9 mouse cellular contexts compared by ENCODE assay signal in genomic region chr16:29761779-29762277, GRCm38 (mm10).
DNase-seq lines count a peak whose midpoint lies in the region; ATAC-seq and TF ChIP-seq lines count a peak whose summit lies in the region.
"Had no signal": no experiment of that assay in that cellular context is flagged by ENCODE, and none has a peak within 500 bp of the region (broad histone marks: within the 10 kb centered on the region; RNA-seq: fewer than 3 reads in every experiment).

No protein-coding gene starts in this region.

- H3K4me1 ChIP-seq in forebrain, embryonic 10.5 days: peaks cover 20% of the 10 kb centered on the region
- H3K4me1 ChIP-seq in forebrain, embryonic 11.5 days (replicated peaks; ENCODE audit: control insufficient read depth, insufficient read depth, low read length): no peaks in the 10 kb centered on the region
- 0 out of 2 replicates have a peak, but pooled peaks cover 6% of the 10 kb centered on the region for H3K4me1 ChIP-seq in intestine, postnatal 0 days (replicated peaks; ENCODE audit: control insufficient read depth, insufficient read depth, low read length)
- no peaks in the 10 kb centered on the region for H3K4me1 ChIP-seq in cerebellum, adult 2 months (ENCODE audit: control insufficient read depth, insufficient read depth, low read length)

- no peak overlapping the region for H3ac ChIP-seq in myocyte (ENCODE audit: control insufficient read depth, insufficient read length)

- H3K27me3 ChIP-seq in forebrain, embryonic 10.5 days (ENCODE audit: poor library complexity, severe bottlenecking): peaks cover 50% of the 10 kb centered on the region
- H3K27me3 ChIP-seq in forebrain, embryonic 11.5 days (ENCODE audit: control insufficient read depth, insufficient read depth, low read length): no peaks in the 10 kb centered on the region
- no peaks in the 10 kb centered on the region for H3K27me3 ChIP-seq in intestine, postnatal 0 days (replicated peaks; ENCODE audit: control insufficient read depth, insufficient read depth, low read length)
- no peaks in the 10 kb centered on the region for H3K27me3 ChIP-seq in myocyte (ENCODE audit: control insufficient read depth, insufficient read depth, insufficient read length)
- H3K27me3 ChIP-seq in cerebellum, adult 2 months (ENCODE audit: control insufficient read depth, insufficient read depth, low read length): no peaks in the 10 kb centered on the region; the same call in 1 of the 2 replicates

- no peak for TF ChIP-seq POLR2A in myocyte (IDR thresholded peaks at IDR 0.05; ENCODE audit: insufficient read length, low read depth)
- TF ChIP-seq POLR2A in cerebellum, adult 2 months (IDR thresholded peaks at IDR 0.05; ENCODE audit: borderline replicate concordance, insufficient read depth, low read length): no peak

- no peak for ATAC-seq in forebrain, embryonic 11.5 days (replicated peaks; ENCODE audit: low FRiP score)
- ATAC-seq in intestine, postnatal 0 days: peak; percentile 45; the same call in 1 of the 2 replicates
- no peak for ATAC-seq in erythroid progenitor cell, adult 5-6 weeks (replicated peaks; ENCODE audit: low FRiP score, poor library complexity, severe bottlenecking)

- intact Hi-C loops in gastrocnemius, postnatal 14 days (cut with DNase I; ENCODE audit: low total_unique reads): no loop called here

- peaks cover 9% of the 10 kb centered on the region; the same call in 1 of the 2 replicates for H3K9me3 ChIP-seq in forebrain, embryonic 10.5 days
- no peaks in the 10 kb centered on the region for H3K9me3 ChIP-seq in forebrain, embryonic 11.5 days (ENCODE audit: control insufficient read depth, low read length)
- H3K9me3 ChIP-seq in intestine, postnatal 0 days (ENCODE audit: control insufficient read depth): peaks cover 3% of the 10 kb centered on the region; the same call in 1 of the 2 replicates

- 0 out of 2 replicates have a peak overlapping the region, but pooled peaks have one; percentile 3 for H3K27ac ChIP-seq in forebrain, embryonic 10.5 days
- H3K27ac ChIP-seq in forebrain, embryonic 11.5 days (ENCODE audit: low read depth, low read length): no peak overlapping the region
- no peak overlapping the region for H3K27ac ChIP-seq in intestine, postnatal 0 days (ENCODE audit: low read depth, low read length)
- H3K27ac ChIP-seq in cerebellum, adult 2 months (ENCODE audit: insufficient read depth, low read length): no peak overlapping the region

- H3K4me3 ChIP-seq in forebrain, embryonic 10.5 days: no peak overlapping the region
- no peak overlapping the region for H3K4me3 ChIP-seq in forebrain, embryonic 11.5 days (ENCODE audit: low read depth, low read length)
- H3K4me3 ChIP-seq in intestine, postnatal 0 days (ENCODE audit: low read depth, low read length): no peak overlapping the region
- no peak overlapping the region for H3K4me3 ChIP-seq in myocyte
- H3K4me3 ChIP-seq in cerebellum, adult 2 months (replicated peaks; ENCODE audit: insufficient read depth, low read depth, low read length): no peak overlapping the region
- H3K4me3 ChIP-seq: megakaryocyte, embryonic 14.5 days had no signal

- H3K36me3 ChIP-seq in forebrain, embryonic 10.5 days (replicated peaks): no peaks in the 10 kb centered on the region
- no peaks in the 10 kb centered on the region for H3K36me3 ChIP-seq in forebrain, embryonic 11.5 days (ENCODE audit: control insufficient read depth, insufficient read depth, low read length)
- no peaks in the 10 kb centered on the region for H3K36me3 ChIP-seq in intestine, postnatal 0 days (ENCODE audit: control insufficient read depth, insufficient read depth)
- no peaks in the 10 kb centered on the region for H3K36me3 ChIP-seq in myocyte (ENCODE audit: control insufficient read depth, insufficient read depth)

- H3K9ac ChIP-seq in forebrain, embryonic 11.5 days (ENCODE audit: low read length): no peak overlapping the region
- no peak overlapping the region for H3K9ac ChIP-seq in intestine, postnatal 0 days (ENCODE audit: low read depth, low read length)

- DNase-seq in forebrain, embryonic 10.5 days (ENCODE audit: extremely low spot score, low spot score): no peak
- DNase-seq in forebrain, embryonic 11.5 days (ENCODE audit: low spot score): no peak
- DNase-seq in R1 (ENCODE audit: low read depth, low spot score): peak; percentile 40
- peak; percentile 83 for DNase-seq in gastrocnemius, postnatal 14 days
- no peak for DNase-seq in cerebellum, adult 2 months

- no peak overlapping the region for H3K4me2 ChIP-seq in forebrain, embryonic 11.5 days (ENCODE audit: low read depth, low read length, severe bottlenecking)
- no peak overlapping the region for H3K4me2 ChIP-seq in intestine, postnatal 0 days (replicated peaks; ENCODE audit: low read depth)
- peak overlapping the region; percentile 42 for H3K4me2 ChIP-seq in myocyte (ENCODE audit: low read depth)

- no peak for TF ChIP-seq CTCF in intestine, postnatal 0 days (IDR thresholded peaks at IDR 0.05; ENCODE audit: low read depth)
- TF ChIP-seq CTCF in cerebellum, adult 2 months (IDR thresholded peaks at IDR 0.05; ENCODE audit: borderline replicate concordance, insufficient read depth, low read depth, low read length): no peak

- 48% methylated on average over 6 of the region's 6 CpGs for WGBS in forebrain, embryonic 10.5 days
- WGBS in forebrain, embryonic 11.5 days: 38% methylated on average over 6 of the region's 6 CpGs
- 39% methylated on average over 6 of the region's 6 CpGs for WGBS in intestine, postnatal 0 days
- WGBS in cerebellum, adult 2 months: 26% methylated on average over 6 of the region's 6 CpGs

- H3K79me2 ChIP-seq in myocyte (ENCODE audit: control insufficient read depth, insufficient read depth): no peaks in the 10 kb centered on the region

TF ChIP-seq in myocyte, 11 proteins besides CTCF, POLR2A, EP300 and RAD21:
- TF ChIP-seq TCF12 (IDR thresholded peaks at IDR 0.05; ENCODE audit: insufficient read depth, poor library complexity, severe bottlenecking) (peak; percentile 60), TCF3 (IDR thresholded peaks at IDR 0.05; ENCODE audit: insufficient read length, low read depth) (peak; percentile 51), SRF (IDR thresholded peaks at IDR 0.05; ENCODE audit: control insufficient read depth, insufficient read length, low read depth) (no peak), USF1 (IDR thresholded peaks at IDR 0.05; ENCODE audit: low read depth) (no peak), CEBPB (IDR thresholded peaks at IDR 0.05; ENCODE audit: insufficient read depth, poor library complexity, severe bottlenecking) (no peak), E2F4 (IDR thresholded peaks at IDR 0.05; ENCODE audit: insufficient read depth) (no peak), POLR2AphosphoS2 (IDR thresholded peaks at IDR 0.05; ENCODE audit: insufficient read length, low read depth) (no peak), REST (IDR thresholded peaks at IDR 0.05; ENCODE audit: insufficient read depth, insufficient read length) (no peak), MAX (IDR thresholded peaks at IDR 0.05; ENCODE audit: low read depth) (no peak), MYOG (IDR thresholded peaks at IDR 0.05; ENCODE audit: control insufficient read depth in 1 of 3, insufficient read depth in 1 of 3, insufficient read length in 2 of 3, low read depth in 2 of 3) (peak in 1 of 3 experiments; percentile 45), MYOD1 (IDR thresholded peaks at IDR 0.05; ENCODE audit: control insufficient read depth in 1 of 3, insufficient read length in 2 of 3, low read depth in 2 of 3) (peak in 2 of 3 experiments; percentile 84 to 95)

Comparison
In these comparisons a context has a peak if more than half of its experiments do, and no peak if none do; other contexts are left out.
1. DNase-seq: peak in R1 (single experiment) and gastrocnemius, postnatal 14 days (single experiment); none in forebrain, embryonic 10.5 days (single experiment), forebrain, embryonic 11.5 days (single experiment) and cerebellum, adult 2 months (0 of 2).